Mouse (Mus musculus) granulocyte monocyte progenitor cell, adult 5-6 weeks (primary cell): Measurements from ENCODE around the gene Csnk1g2. TPM values are rescaled to one million over a fixed set of nuclear protein-coding genes. Genes with fewer than 3 reads are reported as not detected.

Experiments
- ATAC-seq: replicated peaks from 2 replicates; pipeline ENCODE4 v1.8.0; 2016; ENCODE audit warnings: mild to moderate bottlenecking, moderate TSS enrichment, inconsistent platforms; ENCODE audit not compliant: poor library complexity, severe bottlenecking
- total RNA-seq, 2 experiments: library from RNA; stranded (forward) in 1 of 2; stranded (reverse) in 1 of 2; fragments of 200-712, 200-1000 nt in 1 of 2; fragments of >200 nt in 1 of 2; fragmentation: Nextera tagmentation in 1 of 2; gene quantifications; 2 replicates each; pipeline ENCODE4 v1.2.3; 2014 to 2017

The Csnk1g2 gene
- total RNA-seq, 2 experiments from 2014 or later: 47.7 to 127 TPM

DNA sequence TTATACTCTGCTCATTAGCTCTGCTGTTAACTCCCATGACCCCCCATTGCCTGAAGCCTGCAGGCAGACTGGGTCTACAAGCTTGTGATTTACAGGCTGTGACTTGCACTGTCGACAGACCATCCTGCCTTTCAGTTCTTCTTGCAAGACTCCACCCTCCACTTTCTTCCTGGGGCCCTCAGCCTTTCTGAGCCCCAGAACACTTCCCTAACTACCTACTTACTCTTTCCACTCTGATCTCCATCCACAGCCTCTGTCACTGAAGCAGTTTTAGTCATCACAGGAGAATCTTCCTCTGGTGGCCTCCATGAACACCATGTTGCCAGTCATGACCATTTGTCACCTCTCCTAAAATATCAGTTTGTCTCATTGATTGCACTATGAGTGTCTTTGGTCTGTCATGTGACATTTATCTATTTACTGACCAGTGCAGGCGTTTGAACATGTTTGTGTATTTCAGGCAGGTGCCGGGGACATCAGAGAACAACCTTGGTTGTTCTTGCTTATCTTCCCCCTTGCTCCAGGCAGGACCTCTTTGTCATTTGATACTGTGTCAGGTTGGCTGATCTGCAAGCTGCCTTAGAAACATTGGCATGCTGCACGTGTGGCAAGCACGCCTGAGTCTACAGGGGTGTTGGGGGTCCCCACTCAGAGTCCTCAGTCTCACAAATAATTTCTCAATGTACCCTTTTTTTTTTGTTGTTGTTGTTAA lies 41.0 kb downstream of the Csnk1g2 start:
- peak; percentile 16 for ATAC-seq

- peak; percentile 33 for ATAC-seq
These were observed 41.8 kb downstream of the Csnk1g2 start for GRCm38 (mm10) chr10:80664197-80665015.

DNA sequence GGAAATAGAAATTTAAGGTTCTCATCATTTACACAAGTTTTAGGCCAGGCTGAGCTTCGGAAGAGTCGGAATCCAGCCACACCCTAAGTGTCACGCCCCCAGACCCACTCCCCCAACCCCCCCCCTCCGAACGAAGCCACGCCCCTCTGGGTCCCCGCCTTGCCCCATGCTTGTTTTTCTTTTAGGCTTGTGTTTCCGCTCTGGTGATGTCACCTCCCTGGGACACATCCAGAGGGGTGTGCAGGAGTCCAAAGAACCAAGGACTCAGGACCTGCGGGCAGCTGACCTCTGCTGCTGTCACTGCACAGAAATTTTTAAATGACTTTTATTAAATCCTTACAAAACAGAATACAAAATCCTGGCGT lies 42.4 kb downstream of the Csnk1g2 start:
- ATAC-seq: no peak; the same call in 1 of the 2 replicates

DNA sequence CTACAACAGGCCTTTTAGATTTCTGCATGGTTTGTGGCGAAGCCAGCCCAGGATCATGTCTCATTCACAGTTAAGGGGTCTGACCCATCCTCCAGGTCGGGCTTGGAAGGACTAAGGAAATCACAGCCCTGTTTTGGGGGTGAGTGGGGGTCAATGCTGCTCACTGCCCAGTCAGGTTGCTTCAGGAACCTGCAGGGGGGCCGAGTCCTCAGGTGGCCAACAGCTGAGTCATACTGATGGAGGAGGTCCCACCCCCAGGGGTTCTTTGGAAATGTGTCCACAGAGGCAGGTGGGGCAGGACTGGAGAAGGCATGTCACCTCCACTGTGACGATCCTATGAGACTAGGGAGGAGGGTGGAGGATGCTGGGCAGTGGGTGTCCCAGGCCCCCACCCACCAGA lies 42.8 kb downstream of the Csnk1g2 start:
- no peak for ATAC-seq

DNA sequence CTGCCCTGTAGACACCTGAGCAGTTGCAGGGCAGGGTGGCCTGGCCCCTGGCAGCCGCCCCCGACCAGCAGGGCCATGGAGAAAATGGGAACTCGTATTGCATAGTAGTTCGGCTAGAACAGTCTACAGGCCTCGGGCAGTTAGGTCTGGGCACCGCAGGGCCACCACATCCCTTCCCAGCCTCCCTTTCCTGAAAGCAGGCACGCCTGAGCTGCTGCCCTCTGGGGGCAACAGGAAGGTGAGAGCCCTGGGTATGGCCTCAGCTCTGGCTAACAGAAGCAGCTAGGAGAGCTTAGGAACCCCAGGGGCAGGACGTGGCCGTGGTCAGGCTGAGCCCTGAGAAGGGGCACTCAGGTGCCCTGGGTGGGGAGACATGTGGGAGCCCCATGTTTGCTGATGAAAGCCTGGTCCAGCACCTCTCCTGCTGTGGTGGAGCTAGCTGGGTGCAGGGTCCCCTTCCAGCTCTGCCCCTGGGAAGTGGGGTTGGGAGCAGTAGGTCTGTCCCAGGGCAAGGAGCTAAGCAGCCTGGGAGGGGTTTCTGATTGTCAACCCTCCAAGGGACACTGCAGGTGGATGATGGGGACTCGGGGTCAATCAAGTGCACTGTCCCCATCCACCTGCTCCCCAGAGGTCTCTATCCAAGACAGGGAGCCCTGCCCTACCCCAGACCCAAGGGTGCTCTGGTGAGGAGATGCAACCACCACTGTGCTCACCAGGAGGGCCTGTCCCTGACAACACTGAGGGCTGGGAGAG lies 43.5 kb downstream of the Csnk1g2 start:
- peak; percentile 61 for ATAC-seq

DNA sequence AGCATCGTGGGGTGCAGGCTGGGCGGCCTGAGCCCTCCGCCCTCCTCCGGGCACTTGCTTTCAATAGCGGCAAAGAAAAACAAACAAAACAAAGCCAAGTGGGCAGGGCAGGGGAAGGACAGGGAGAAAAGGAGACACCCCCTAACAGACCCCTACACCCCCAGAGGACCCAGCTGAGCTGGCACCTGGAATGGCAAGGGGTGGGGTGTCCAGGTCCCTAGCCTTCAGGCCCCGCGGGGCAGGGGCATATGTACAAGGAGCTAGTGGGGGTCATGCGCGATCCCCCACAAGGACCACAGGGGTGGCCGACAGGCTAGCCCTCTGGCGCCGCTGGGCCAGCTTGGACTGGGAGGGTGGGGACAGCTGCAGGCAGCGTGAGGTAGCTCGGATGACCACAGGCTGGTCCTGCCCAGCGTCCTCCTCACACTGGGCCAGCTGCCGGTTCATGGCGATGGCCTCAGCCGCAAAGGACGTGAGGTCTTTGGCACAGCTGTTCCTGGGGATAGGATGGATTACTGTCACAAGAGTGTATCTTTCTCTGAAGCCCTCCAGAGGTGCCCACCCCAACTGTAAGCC lies 44.3 kb downstream of the Csnk1g2 start:
- no peak for ATAC-seq

GRCm38 (mm10) chr10:80668614-80669013 lies 46.0 kb downstream of the Csnk1g2 start:
- no peak for ATAC-seq

- ATAC-seq: no peak
These were observed 46.4 kb downstream of the Csnk1g2 start for GRCm38 (mm10) chr10:80669018-80669417.

- no peak for ATAC-seq
These were observed 47.3 kb downstream of the Csnk1g2 start for GRCm38 (mm10) chr10:80669737-80670485.

- no peak for ATAC-seq
These were observed 47.9 kb downstream of the Csnk1g2 start for GRCm38 (mm10) chr10:80670531-80670930.

DNA sequence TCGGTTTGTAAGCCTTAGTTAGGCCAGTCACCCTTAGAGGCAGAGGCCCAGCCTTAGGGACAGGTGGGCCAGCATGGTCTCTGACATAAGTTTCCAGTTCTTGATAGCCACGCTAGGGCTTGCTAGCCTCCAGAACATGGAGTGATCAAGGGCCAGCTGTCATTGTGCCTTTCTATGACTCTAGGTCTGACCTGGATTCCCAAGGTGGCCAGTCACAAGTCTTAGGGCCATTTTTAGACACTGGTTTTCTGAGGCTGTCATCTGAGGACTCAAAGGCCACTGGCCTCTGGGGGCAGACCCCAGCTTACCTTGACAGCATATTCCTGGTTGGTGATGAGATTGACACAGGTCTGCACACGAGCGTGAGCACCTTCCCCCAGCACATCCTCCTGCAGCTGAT lies 48.6 kb downstream of the Csnk1g2 start:
- ATAC-seq: no peak

DNA sequence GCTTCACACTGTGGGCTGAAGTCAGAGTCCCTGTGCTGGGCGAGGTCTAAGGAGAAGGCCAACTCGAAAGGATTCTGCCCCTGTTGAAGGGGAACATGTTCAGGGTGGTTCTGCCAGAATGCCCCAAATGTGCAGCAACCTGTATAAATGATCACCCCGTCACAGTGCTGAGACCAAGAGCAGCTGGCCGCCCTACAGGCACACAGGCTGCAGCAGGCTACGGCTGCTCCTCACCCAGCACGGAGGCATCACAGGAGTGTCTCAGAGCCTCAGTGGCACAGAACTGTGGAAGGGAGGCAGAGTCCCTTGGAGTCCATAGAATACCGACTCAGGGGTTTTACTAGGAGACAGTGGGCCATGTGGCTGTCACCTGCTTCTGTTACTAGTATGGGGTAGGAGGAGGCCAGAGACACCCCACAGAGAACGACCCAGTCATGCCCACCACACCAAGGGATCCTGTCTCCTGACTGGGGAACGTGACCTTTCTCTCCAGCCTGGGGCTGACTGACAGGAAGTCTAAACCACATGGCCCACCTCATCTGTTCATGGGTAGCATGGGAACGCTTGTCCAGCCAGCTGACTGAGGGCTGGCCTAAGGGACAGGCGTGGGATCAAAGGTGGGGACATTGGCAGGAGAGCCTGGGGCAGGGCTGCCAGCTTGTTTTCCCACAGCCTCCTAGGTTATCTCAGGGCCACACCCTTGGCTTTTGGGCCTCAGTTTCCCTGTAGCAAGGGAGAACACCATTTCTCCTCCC lies 49.5 kb downstream of the Csnk1g2 start:
- ATAC-seq: no peak

GRCm38 (mm10) chr10:80673690-80674089 lies 51.1 kb downstream of the Csnk1g2 start:
- ATAC-seq: no peak

GRCm38 (mm10) chr10:80674161-80674711 lies 51.6 kb downstream of the Csnk1g2 start:
- no peak for ATAC-seq

DNA sequence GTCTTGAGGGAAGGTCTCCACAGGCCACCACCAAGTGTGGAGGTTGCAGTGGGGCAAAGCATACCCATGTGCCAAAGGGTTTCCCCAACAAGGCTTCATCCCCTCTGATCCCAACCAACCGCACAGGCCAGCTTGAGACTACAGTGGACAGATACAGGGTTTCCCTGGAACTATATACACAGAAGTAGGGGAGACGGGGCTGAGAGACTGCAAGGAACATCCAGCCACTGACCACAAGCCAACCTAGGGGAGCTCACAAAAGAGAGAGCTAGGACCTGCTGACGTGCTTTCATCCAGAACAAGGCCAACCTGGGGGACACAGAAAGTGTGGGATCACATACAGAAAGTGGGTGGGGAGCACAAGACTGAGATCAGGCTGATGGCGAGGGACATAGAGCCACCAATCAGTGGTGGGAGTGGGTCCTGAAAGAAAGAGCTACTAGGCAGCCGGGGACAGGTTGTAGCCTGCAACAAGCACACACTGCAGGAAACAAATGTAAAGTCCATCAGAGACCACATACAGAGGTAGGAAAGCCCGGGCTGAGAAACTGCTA lies 52.3 kb downstream of the Csnk1g2 start:
- no peak for ATAC-seq

DNA sequence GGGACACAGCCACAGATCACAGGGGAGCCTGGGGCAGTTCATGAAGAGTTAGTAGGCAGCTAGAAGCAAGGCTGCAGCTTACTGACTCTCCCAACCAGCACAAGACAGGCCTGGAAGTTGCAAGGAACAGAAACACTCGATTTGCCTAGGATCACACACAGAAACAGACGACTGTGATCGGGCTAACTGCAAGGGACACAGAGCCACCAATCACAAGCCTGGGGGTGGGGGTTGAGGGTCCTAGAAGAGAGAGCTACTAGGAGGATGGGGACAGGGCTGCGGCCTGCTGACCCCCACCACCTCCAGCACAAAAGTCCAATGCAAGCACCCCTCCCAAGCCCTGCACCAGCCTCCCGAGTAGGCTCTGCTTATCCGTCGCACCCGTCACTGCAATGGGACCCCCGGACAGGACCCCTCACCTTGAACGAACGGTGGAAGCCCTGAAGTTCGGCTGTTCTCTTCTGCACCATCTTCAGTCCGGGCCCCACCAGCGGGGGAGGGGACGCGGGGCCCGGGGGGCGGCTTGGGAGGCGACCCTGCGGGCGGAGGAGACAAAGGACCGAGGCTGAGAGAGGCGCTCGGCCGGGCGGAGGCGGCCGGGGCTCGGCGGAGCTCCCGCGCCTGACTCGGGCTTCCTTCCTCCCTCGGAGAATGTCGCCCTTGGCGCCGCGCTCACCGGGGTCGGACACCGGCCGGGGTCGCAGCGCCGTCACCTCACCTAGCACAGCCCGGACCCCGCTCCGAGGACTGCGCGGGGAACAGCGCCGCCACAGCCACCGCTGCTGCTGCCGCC lies 53.0 kb downstream of the Csnk1g2 start:
- peak; percentile 1 for ATAC-seq

GRCm38 (mm10) chr10:80676198-80676928 lies 53.7 kb downstream of the Csnk1g2 start:
- peak; percentile 57 for ATAC-seq
